Mouse (Mus musculus) adrenal gland, adult 18-20 months (tissue): Measurements from ENCODE around the gene Lias. TPM values are rescaled to one million over a fixed set of nuclear protein-coding genes. Genes with fewer than 3 reads are reported as not detected.

Experiments
- DNase-seq, 2 experiments: peaks; one replicate each; pipeline ENCODE4 v3.0.0; 2021 to 2022; ENCODE audit warnings: low spot score in 2 of 2
- total RNA-seq, 2 experiments: library from RNA; stranded (reverse); gene quantifications; 1 replicate in 1 of 2; 2 replicates in 1 of 2; pipeline ENCODE4 v1.2.3; 2021

Lias gene
- total RNA-seq, 2 experiments from 2014 or later: 54.5 to 67.6 TPM

DNA sequence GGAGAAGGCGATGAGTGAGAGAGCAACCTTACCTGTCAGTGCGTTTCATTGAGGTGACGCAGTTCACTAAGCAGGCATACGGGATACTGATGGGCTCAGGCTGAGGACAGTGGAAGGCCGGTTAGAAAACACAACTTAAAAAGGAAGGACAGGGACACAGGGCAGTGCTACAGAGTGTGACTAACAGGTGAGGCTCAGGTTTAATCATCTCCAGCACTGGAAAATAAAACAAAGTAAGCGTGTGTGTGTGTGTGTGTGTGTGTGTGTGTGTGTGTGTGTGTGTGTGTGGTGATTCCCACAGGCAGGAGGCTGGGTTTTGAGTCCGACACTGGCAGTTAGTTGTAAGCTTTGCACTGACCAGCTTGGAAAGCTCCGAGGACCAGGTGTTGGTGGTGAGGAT is 31.5 kb downstream of the Lias start:
- DNase-seq: no peak

DNA sequence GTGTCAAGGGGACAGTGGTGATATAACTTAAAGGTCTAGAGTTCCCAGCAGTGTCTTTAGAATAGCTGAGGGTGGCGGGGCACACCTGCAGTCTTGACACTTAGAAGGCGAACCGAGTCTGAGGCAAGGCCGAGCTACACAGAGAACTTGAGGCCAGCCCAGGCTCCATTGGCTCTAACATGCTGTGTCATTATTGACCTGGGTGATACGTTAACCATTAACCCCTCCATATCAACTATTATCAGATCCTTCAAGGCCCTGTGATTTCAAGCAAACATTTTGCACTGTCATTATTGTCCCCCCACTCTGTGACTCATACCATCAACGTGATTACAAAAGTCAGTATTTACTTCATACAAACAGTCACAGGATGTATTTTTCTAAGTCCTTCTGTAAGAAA is 32.9 kb downstream of the Lias start:
- DNase-seq: no peak

DNA sequence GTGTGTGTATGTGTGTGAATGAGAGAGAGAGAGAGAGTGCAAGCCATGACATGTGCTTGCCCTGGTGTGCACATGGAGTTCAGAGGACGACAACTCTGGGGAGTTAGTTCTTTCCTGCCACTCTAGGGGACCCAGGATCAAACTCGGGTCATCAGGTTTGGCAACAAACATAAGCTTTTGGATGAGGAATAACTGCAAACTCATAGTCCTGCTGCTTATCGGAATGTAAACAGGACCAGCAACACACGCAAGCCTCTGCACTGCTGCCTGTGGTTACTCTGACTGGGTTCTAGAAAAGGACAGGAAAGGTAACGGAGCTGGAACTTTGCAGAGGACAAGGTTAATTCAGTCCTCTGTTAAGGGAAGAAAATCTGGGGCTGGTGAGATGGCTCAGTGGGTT is 34.0 kb downstream of the Lias start:
- DNase-seq: no peak

DNA sequence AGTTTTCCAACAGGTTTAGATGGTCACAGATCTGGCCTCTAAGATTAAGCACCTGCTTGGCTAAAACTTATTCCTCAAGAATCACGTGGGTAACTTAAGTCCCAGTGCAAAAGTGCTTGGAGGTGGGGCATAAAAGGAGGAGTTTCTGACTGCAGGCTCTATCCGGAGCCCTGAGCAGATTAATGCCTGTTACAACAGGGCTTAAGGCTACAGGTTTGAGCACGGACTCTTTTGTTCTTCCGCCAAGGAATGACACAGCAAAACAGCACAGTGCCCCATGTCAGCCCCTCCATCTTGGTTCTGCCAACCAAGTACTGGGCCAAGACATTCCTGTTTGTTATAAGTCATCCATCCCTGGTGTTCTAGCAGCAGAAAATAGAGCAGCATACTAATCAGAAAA is 37.0 kb downstream of the Lias start:
- no peak for DNase-seq

DNA sequence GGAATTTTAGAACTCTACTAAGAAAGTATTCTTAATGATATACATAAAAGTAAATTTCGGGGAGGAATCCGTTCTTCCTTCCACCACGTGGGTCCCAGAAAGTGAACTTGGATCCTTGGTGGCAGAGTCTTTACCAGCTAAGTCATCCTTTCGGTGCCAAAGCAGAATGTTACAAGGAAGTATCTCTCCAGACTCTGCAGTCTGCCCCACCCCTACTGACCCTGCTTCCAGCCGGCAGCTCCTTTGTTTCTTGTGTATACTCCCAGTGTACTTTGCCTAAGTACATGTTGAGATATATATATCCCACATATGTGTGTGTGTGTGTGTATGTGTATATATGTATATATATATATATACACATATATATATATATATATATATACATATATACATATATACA is 38.1 kb downstream of the Lias start:
- DNase-seq: no peak

DNA sequence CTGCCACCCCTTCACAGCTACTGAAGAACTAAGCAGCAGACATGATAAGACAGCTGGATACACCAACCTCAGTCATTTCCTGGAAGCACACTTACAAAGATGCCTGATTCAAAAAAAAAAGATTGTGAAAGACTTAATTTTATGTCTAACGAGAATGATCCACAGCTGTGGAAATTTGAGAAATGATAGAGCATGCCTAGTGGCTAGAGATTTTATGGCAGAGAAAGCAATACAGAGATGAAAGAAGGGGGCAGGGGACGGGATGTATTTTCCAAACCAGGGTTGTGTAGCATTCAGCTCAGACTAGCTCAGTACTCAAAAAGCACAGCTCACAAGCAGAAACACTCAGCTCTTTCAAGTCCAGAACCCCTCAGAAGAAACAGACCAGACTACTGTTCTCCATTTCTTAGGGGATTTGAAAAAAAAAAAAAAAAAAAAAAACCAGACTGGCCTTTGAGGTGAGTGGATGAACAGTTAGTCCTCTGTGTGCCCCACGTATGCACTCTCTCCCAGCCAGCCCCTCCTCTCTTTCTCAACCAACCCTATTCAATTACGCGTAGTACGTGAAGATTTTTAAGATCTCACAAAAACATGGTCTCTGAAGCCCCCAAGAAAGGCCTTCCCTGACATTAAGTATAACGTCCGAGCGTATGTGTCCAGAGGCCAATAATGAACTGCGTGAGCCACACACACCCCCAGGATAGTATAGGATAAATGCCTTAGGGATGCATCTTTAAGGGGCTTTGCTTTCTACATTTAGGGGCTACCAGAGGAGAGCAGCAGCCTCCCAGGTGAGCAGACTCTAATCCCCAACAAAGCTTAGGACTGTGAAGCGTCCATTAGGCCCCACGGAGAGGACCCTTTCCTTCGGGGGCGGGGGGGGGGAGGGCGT is 43.4 kb downstream of the Lias start:
- DNase-seq: no peak

DNA sequence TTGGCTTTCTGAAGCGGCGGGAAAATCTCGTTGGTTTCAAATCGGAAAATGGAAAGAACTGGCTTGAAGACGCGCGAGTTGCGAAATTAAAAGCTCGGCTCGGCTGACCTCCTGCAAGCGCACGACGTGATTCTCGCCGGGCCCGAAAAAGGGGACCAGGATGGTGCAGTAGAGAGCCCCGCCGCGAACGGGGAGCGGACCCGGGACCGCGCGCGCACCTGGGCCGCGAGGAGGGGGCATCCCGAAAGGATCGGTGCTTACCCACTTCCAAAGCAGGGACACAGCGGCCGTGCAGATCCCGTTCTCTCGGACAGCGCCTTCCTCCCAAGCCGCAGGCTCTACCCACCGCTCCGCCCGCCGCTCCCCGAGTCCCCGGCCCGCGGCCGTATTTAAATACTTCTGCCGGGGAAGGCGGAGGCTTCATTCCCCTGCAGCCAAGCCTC is 44.1 kb downstream of the Lias start:
- DNase-seq: no peak

DNA sequence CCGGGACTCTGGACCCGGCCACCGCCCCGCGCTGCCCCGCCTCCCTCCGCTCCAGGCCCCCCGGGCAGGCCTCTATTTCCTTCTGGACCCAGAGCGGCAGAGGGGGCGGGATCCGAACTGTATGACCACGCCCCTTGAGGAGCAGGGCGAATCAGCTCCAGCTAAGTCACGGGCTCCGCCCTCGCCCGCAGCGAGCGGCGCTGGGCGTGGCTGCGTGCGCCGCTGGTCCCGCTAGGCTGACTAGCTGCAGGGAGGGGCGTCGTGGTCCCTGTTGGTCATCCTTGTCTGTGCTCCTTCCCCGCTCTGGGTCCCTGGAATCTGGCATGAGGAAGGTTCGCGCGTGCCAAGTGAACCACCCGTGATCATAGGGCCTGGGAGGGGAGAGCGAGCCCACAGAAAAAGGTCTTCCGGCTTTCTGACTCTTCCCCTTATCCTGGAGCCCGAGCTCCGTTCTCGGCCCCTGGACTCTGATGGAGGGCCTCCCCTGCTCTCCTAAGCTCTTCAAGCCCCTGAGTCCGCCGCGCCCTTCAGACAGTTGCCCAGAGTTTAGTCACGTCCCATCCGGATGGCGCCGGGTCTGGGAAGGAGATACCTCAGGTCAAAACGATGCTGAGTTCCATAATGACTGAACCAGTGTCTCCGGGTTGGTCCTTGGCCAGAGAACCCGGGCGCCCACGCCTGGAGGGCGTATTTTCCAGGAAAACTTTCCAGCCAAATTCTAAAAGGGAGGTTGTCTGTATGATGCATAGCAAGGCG is 44.7 kb downstream of the Lias start, which contains the start of gene Ugdh:
Gene Ugdh, minus strand, starts transcription at position 144 of the 756 bp plus-strand sequence.
- DNase-seq: peak; percentile 94 to 99

DNA sequence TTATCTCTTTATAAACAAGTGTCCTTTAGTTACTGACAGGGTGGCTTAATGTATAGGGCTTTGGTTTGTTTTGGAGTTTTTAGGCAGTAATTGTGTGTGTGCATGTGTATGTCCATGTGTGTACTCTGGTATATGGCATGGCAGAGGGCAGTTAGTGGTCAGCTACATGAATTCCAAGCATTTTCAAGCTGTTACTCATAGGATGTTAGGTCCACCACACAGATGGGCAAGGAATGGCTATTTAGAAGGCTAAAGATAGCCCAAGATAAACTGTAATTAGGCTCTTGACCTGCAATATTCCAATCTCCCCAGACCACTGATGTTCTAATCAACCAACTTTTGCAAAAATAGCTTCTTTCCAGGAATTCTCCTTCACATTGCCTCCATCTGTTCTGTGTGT is 46.7 kb downstream of the Lias start:
- no peak for DNase-seq

DNA sequence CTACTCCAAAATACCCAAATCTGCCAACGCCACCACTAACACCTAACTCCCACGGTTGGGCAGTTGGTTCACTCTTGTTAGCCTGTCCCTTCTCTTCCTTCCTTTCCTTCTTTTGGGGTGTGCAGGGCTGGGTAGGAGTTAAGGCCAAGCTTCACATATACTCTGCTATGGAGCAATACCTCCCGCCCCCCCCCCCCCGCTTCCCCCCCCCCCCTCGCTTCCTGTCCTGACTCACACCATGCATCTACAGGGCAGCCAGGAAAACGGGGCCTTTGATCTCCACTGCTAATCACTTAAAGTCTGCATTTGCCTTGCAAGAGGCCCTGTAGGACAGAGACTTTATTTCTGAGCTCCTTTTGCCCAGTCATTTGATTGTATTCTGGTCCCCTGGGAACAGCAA is 53.7 kb downstream of the Lias start:
- no peak for DNase-seq

DNA sequence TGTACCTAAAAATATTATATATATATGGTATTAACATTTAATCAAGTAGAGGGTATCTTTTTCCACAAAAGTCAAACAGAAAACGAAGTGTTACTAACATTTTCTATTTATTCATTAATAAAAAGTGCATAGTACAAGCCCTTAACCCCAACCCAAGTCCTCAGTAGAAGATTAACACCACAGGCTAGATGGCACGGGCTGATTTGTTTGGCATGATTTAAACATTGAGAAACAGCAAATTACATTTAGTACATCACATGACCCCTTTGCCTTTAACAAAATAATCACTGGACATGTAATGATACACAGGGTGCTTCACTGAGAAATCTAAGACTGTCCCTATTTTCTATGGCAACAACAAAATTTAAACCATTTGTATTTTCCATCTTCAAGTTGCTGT is 55.5 kb downstream of the Lias start:
- DNase-seq: no peak

DNA sequence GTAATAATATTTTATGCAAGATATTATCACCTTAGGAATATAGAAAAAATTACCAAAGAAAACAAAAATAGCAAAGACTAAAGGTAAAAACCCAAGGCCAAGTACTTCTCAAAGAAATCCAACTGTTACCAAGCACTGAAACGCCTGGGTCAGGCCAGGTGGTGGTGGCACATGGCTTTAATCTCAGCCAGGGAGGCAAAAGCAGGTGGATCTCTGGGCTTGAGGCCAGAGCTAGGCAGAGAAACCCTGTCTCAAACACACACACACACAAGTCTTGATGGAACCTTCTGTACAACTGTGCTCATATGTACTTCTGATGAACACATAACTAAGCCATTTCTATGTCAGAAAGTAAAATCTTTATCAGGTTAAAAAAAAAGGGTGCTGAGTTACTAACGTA is 56.5 kb downstream of the Lias start:
- DNase-seq: no peak

DNA sequence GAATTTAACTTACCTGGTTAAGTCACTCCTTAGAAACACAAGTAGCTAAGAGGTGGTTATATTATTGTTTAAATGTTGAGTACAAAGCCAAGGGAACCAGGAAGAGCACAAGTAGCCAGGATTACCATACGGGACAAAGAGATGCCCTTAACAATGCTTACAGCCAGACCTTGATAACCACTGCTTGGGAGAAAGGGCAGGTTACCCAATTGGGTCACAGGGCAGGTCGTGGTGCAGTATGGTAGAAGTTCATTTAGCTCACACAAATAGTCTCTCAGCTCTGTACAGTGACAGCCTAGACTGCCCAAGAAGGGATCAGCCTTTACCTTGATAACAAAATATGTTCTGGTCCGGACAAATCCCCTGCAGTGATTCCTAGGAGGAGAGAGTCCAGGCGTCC is 57.6 kb downstream of the Lias start:
- DNase-seq: no peak

DNA sequence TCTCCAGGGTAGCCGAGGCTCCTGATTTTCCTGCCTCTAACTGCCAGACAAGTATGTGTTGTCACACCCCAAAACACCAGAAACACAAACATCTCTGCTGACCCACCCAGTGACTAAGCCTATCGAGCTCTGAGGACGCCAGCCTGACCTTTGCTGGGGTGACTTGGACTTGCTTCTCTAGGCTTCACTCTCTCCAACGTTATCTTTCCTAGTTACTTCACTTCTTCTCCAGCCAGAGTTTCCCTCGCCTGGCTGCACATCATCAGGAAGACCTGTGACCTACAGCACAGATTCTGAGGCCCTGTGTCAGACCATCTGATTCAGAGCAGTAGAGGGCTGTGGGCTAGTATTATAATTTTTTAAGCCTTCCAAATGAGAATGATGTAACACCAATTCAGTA is 63.5 kb downstream of the Lias start:
- DNase-seq: no peak

DNA sequence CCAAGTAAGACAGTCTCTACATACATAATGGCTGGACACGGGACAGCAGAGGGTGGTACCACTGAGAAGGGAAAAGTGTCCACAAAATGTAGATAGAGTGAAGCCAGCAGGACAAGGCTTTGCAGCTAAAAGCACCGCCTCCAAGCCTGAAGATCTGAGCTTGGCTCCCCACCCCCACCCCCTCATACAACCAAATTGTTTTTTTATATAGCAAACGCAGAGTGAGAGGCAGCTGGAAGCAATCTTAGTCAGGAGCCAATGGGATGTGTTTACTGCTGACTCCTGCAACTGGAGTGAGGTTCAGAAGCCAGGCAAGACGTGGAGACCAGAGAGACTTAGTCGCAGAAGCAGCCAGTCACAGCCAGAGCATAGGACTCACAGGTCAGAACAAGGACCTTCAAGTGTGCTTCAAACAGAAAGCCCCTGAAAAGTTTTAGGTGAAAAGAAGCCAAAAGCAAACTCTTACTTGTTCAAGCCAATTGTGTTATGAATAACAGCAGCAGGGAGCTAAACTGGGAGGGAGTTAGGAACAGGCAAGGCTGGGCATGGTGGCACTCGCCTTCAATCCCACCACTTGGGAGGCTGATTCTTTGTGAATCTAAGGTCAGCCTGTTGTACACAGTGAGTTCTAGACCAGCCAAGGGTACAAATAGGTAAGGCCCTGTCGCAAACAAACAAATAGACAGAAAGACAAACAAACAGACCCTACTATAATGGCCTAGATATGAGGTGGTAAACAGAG is 66.0 kb downstream of the Lias start:
- no peak for DNase-seq

DNA sequence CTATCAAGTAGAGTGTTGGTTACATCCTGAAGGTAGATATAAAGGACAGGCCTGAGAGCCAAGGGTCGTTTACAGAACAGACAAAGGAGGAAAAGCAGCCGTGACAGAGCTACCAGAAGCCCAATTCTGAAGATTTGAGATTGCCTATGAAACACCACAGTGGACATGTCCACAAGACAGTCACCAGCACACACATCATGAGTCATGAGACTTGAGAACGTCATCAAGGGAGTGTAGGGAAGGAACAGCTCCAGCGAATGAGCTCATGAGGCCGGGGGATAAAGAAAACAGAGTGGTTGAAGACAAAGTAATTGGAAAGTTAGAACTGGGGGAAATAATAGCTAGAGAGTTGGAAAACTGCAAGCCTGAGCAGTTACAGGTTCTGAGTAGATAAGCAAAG is 66.5 kb downstream of the Lias start:
- DNase-seq: no peak

DNA sequence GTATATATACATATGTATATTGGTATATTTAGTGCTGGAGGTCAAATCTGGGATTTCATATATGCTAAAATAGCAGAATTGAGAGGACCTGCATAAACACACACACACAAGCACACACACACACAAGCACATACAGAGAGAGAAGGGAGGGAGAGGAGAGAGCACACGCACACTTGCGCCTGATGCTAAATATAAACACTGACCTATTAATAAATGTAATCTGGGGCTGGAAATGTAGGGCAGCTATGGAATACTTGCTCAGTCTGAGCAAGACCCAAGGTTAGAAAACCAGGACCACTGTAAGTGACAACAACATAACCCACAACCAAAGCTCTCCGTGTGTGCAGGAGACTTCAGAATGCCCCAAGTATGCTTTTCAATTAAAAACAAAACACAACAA is 68.2 kb downstream of the Lias start:
- no peak for DNase-seq
